Comparison of ENCODE assay signal across 17 mouse cellular contexts in the genomic region with DNA sequence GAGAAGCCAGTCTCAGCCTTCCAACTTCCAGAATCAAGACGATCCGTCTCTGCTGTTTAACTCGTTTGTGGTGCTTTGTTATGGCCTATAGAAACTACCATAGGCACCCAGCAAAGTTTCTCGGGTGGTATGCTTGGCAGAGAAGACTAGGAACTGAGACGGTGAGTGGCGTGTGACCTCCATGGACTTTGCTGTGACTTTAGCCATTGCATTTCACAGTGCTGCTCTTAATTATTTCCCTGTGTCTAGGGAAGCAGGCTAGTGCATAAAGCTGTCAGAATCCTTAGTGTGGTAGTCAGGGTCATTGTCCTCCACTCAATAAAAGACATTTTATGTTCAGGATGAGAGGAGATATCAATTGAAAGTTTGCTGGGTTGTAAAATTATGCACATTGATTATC. TPM values are rescaled to one million over a fixed set of nuclear protein-coding genes. Genes with fewer than 3 reads are reported as not detected.
DNase-seq lines count a peak whose midpoint lies in the region; ATAC-seq and TF ChIP-seq lines count a peak whose summit lies in the region.
"Had no signal": no experiment of that assay in that cellular context is flagged by ENCODE, and none has a peak within 500 bp of the region (broad histone marks: within the 10 kb centered on the region; RNA-seq: fewer than 3 reads in every experiment).

No protein-coding gene starts in this region.

- ATAC-seq in lung, embryonic 16.5 days (ENCODE audit: low read depth), result no peak
- ATAC-seq in hindbrain, embryonic 12.5 days (ENCODE audit: low FRiP score), result peak; percentile 58; the same call in 1 of the 2 replicates

- no peak overlapping the region for H3K4me2 ChIP-seq in lung, embryonic 16.5 days (ENCODE audit: low read depth, low read length)
- H3K4me2 ChIP-seq in hindbrain, embryonic 12.5 days (replicated peaks), result no peak overlapping the region
- H3K4me2 ChIP-seq: kidney, embryonic 15.5 days; liver, embryonic 13.5 days; lung, embryonic 15.5 days had no signal

- 67% methylated on average over 6 of the region's 6 CpGs for WGBS in lung, embryonic 16.5 days
- 36% methylated on average over 6 of the region's 6 CpGs for WGBS in hindbrain, embryonic 12.5 days
- 55% methylated on average over 6 of the region's 6 CpGs for WGBS in olfactory bulb, adult 2 months
- 91% methylated on average over 6 of the region's 6 CpGs for WGBS in thymus, adult 2 months

- H3K27me3 ChIP-seq in lung, embryonic 16.5 days (ENCODE audit: control insufficient read depth, insufficient read depth, low read depth, low read length), result no peaks in the 10 kb centered on the region
- H3K27me3 ChIP-seq in hindbrain, embryonic 12.5 days, result no peaks in the 10 kb centered on the region
- no peaks in the 10 kb centered on the region for H3K27me3 ChIP-seq in thymus, adult 2 months (ENCODE audit: control insufficient read depth, insufficient read depth, low read length)
- H3K27me3 ChIP-seq: kidney, embryonic 15.5 days; liver, embryonic 13.5 days; lung, embryonic 15.5 days had no signal

- DNase-seq in embryo, embryonic 11 days, result peak; percentile 13
- no peak for DNase-seq in embryo, embryonic 10 days (ENCODE audit: low spot score)
- no peak for DNase-seq in lung, postnatal 14 days
- DNase-seq in thymus, adult 2 months, result no peak
- DNase-seq in cerebellum, postnatal 14 days, result no peak
- DNase-seq: cerebellum, adult 11 months; gastrocnemius, postnatal 36 days; heart, postnatal 10 days; liver, embryonic 13.5 days; thymus, postnatal 4 days had no signal

- H3K9ac ChIP-seq in lung, embryonic 16.5 days (ENCODE audit: low read length), result no peak overlapping the region
- H3K9ac ChIP-seq in hindbrain, embryonic 12.5 days, result no peak overlapping the region
- H3K9ac ChIP-seq: kidney, embryonic 15.5 days; liver, embryonic 13.5 days; lung, embryonic 15.5 days had no signal

- H3K36me3 ChIP-seq in lung, embryonic 16.5 days (ENCODE audit: control insufficient read depth, insufficient read depth, low read length), result no peaks in the 10 kb centered on the region
- no peaks in the 10 kb centered on the region for H3K36me3 ChIP-seq in hindbrain, embryonic 12.5 days
- no peaks in the 10 kb centered on the region for H3K36me3 ChIP-seq in thymus, adult 2 months (ENCODE audit: control insufficient read depth, insufficient read depth, low read length)
- H3K36me3 ChIP-seq: heart, embryonic 10.5 days; kidney, embryonic 15.5 days; liver, embryonic 13.5 days; lung, embryonic 15.5 days had no signal

- no peak for TF ChIP-seq POLR2A in olfactory bulb, adult 2 months (IDR thresholded peaks at IDR 0.05; ENCODE audit: insufficient read depth, low read depth, low read length)
- no peak for TF ChIP-seq POLR2A in thymus, adult 2 months (IDR thresholded peaks at IDR 0.05; ENCODE audit: control insufficient read depth, extremely low read depth, insufficient read depth, low read length, poor library complexity)

- peaks cover 6% of the 10 kb centered on the region; the same call in 1 of the 2 replicates for H3K4me1 ChIP-seq in lung, embryonic 16.5 days (replicated peaks; ENCODE audit: control insufficient read depth, insufficient read depth, low read length)
- peaks cover 8% of the 10 kb centered on the region for H3K4me1 ChIP-seq in hindbrain, embryonic 12.5 days
- H3K4me1 ChIP-seq in olfactory bulb, adult 2 months (ENCODE audit: control insufficient read depth, insufficient read depth, low read length), result peaks cover 7% of the 10 kb centered on the region
- peaks cover under 1% of the 10 kb centered on the region for H3K4me1 ChIP-seq in thymus, adult 2 months (replicated peaks; ENCODE audit: control insufficient read depth, insufficient read depth, low read length)
- H3K4me1 ChIP-seq: heart, embryonic 10.5 days; liver, embryonic 13.5 days had no signal

- 0 out of 2 replicates have a peak overlapping the region, but pooled peaks have one; percentile 58 for H3K27ac ChIP-seq in lung, embryonic 16.5 days (ENCODE audit: low read length)
- 0 out of 2 replicates have a peak overlapping the region, but pooled peaks have one; percentile 40 for H3K27ac ChIP-seq in hindbrain, embryonic 12.5 days
- peak overlapping the region; percentile 67; the same call in 1 of the 2 replicates for H3K27ac ChIP-seq in olfactory bulb, adult 2 months (ENCODE audit: insufficient read depth, low read depth, low read length)
- H3K27ac ChIP-seq in thymus, adult 2 months (ENCODE audit: control insufficient read depth, insufficient read depth, low read length), result no peak overlapping the region
- H3K27ac ChIP-seq: heart, embryonic 10.5 days; liver, embryonic 13.5 days had no signal

- no peak overlapping the region for H3K4me3 ChIP-seq in lung, embryonic 16.5 days (ENCODE audit: low read length)
- H3K4me3 ChIP-seq in hindbrain, embryonic 12.5 days, result no peak overlapping the region
- no peak overlapping the region for H3K4me3 ChIP-seq in olfactory bulb, adult 2 months (ENCODE audit: insufficient read depth, low read depth, low read length)
- no peak overlapping the region for H3K4me3 ChIP-seq in thymus, adult 2 months (ENCODE audit: control insufficient read depth, insufficient read depth, low read length)
- H3K4me3 ChIP-seq: erythroblast, embryonic 14.5 days; heart, embryonic 10.5 days; kidney, embryonic 15.5 days; liver, embryonic 13.5 days; lung, embryonic 15.5 days had no signal

- no peak for TF ChIP-seq CTCF in olfactory bulb, adult 2 months (IDR thresholded peaks at IDR 0.05; ENCODE audit: insufficient read depth, low read depth, low read length)
- TF ChIP-seq CTCF in thymus, adult 2 months (IDR thresholded peaks at IDR 0.05; ENCODE audit: borderline replicate concordance, control insufficient read depth, extremely low read depth, insufficient read depth, low read length, poor library complexity), result no peak

- H3K9me3 ChIP-seq in lung, embryonic 16.5 days (ENCODE audit: control insufficient read depth, low read length), result no peaks in the 10 kb centered on the region
- no peaks in the 10 kb centered on the region for H3K9me3 ChIP-seq in hindbrain, embryonic 12.5 days (replicated peaks)
- H3K9me3 ChIP-seq: heart, embryonic 10.5 days; kidney, embryonic 15.5 days; liver, embryonic 13.5 days; lung, embryonic 15.5 days had no signal

RNA-seq across cellular contexts. Expression of a gene that starts 49.3 kb away (rescaled TPM):
- 24.2 and 26.4 TPM in 2 replicates for polyA plus RNA-seq in lung, embryonic 16.5 days (2015; fragmentation: Nextera tagmentation; extraction: Ambion mirVana)
- 6.6 and 6.7 TPM in 2 replicates for polyA plus RNA-seq in hindbrain, embryonic 12.5 days (2016; fragmentation: Nextera tagmentation; extraction: Ambion mirVana)
- not detected in 2 replicates for polyA plus RNA-seq in olfactory bulb, adult 2 months (2012; ENCODE audit: insufficient read depth, insufficient read length, low replicate concordance, missing spikeins)
- 7.2 and 8.1 TPM in 2 replicates for polyA plus RNA-seq in thymus, adult 2 months (2012; rRNA removed)
- polyA plus RNA-seq: erythroblast, embryonic 14.5 days had no signal
